Mouse (Mus musculus): Measurements from ENCODE around the gene Efna5. TPM values are rescaled to one million over a fixed set of nuclear protein-coding genes. Genes with fewer than 3 reads are reported as not detected.

Efna5 gene
- not detected for polyA plus RNA-seq (2017; shearing (Covaris generic))

GRCm38 (mm10) chr17:62881176-62881790, at the start of gene Efna5:
Gene Efna5, minus strand, starts transcription at chr17:62881317.

Data from CD4-positive, CD25-positive, alpha-beta regulatory T cell, adult 9 weeks (primary cell).